Mouse (Mus musculus) granulocyte monocyte progenitor cell, adult 5-6 weeks (primary cell): Measurements from ENCODE around the gene Sub1. TPM values are rescaled to one million over a fixed set of nuclear protein-coding genes. Genes with fewer than 3 reads are reported as not detected.
A peak's percentile ranks its signal among the peaks of the same experiment; 100 is the strongest.

Experiments used
- ATAC-seq: replicated peaks from 2 replicates; pipeline ENCODE4 v1.8.0; 2016; ENCODE audit warnings: mild to moderate bottlenecking, moderate TSS enrichment, inconsistent platforms; ENCODE audit not compliant: poor library complexity, severe bottlenecking
- total RNA-seq, 2 experiments: library from RNA; stranded (forward) in 1 of 2; stranded (reverse) in 1 of 2; fragments of 200-712, 200-1000 nt in 1 of 2; fragments of >200 nt in 1 of 2; fragmentation: Nextera tagmentation in 1 of 2; gene quantifications; 2 replicates each; pipeline ENCODE4 v1.2.3; 2014 to 2017

Gene Sub1
- total RNA-seq, 2 experiments from 2014 or later: 554 to 769 TPM

GRCm38 (mm10) chr15:12014197-12014905 lies 17.6 kb upstream of the Sub1 start:
- ATAC-seq: peak; percentile 71

DNA sequence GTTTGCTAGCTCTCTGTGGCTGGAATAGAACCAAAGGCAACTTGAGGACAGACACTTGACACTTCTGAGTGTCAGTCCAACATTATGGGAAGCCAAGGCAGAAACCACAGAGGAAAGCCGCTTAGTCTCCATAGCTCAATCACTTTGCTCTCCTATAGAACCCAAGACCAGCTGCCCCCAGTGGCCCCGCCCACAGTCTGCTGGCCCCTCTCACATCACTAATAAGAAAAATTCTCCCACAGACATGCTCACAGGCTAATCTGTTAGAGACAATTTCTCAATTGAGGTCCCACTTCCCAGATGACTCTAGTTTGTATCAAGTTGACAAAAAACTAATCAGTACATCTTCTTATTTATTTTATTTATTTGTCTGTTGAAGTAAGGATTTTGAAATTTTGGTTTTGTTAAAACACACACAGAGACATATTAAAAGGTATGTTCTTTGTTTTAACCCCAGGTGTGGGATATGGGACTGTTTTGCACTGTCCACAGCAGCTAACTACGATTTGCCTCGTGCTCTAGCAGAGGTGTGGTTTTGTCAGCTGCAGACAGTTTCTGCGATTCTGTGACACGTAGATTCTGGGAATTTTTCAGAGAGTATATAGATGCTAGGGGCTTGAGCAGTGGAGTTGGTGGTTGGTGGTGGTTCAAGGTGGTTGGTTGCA lies 16.9 kb upstream of the Sub1 start:
- no peak for ATAC-seq

DNA sequence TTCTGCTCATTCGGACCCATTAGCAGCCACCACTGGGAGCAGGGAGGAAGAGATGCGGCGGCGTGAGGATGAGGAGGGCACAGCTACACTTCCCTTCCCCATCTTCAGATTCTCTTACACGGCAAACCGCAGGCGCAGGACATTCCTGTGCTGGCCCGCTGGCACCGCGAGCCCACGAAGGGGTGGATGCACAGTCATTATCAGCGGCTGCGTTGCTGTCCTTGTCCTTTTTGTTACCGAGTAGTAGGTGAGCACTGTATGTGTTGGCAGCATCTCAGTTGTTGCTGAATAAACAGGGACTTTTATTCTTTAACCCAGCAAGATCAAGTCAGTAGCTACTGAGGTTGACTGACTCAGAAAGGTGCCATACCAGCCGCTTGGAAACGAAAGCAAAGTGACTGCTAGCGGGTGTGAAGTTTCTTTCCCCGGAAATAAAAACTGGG lies 13.8 kb upstream of the Sub1 start:
- peak; percentile 29 for ATAC-seq

- peak; percentile 25 for ATAC-seq
These were observed 13.2 kb upstream of the Sub1 start for GRCm38 (mm10) chr15:12009712-12010601.

DNA sequence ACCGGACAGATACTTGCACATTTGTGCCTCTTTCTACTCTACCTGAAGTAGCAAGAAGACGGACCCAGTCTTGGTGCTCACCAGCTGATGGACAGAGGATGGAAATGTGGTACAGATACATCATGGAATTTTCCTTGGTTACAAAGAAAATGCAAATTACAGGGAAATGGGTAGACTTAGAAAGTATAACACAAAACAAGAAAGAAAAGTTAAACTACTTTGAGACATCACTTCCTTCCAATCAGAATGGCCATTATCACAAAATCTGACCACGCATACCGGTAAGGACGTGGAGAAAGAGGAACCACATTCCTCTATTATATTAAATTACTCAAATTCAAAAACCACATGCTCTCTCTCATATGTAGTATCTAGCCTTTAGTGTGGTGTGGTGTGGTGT lies 12.1 kb upstream of the Sub1 start:
- ATAC-seq: peak; percentile 20

- peak; percentile 73 for ATAC-seq
These were observed 11.4 kb upstream of the Sub1 start for GRCm38 (mm10) chr15:12007971-12008800.

- no peak for ATAC-seq
These were observed 10.6 kb upstream of the Sub1 start for GRCm38 (mm10) chr15:12007421-12007820.

DNA sequence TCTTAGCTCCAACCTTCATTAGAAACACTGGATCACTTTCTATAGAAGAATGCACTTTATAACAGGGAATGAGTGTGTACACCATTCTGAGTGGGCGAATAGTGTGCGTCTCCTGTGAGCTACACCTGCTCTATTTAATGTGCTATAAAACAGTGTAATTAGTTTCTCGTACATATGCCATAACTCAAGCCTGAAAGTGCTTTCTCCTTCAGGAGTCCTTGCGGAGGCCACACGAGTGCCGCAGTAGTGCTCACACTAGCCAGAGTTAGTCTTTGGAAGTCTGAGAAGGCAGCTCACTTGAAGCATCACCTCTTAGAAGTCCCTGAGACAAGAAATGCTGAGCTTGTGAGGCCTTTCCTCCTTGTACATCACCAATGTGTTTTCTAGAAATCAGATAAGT lies 9.4 kb upstream of the Sub1 start:
- ATAC-seq: no peak

GRCm38 (mm10) chr15:11995815-11996201 lies 975 bp downstream of the Sub1 start:
- ATAC-seq: peak; percentile 93

GRCm38 (mm10) chr15:11994921-11995814 lies 1.6 kb downstream of the Sub1 start:
- peak; percentile 54 for ATAC-seq

- ATAC-seq: no peak
These were observed 2.8 kb downstream of the Sub1 start for GRCm38 (mm10) chr15:11994006-11994405.

GRCm38 (mm10) chr15:11991552-11992113 lies 5.2 kb downstream of the Sub1 start:
- ATAC-seq: no peak

DNA sequence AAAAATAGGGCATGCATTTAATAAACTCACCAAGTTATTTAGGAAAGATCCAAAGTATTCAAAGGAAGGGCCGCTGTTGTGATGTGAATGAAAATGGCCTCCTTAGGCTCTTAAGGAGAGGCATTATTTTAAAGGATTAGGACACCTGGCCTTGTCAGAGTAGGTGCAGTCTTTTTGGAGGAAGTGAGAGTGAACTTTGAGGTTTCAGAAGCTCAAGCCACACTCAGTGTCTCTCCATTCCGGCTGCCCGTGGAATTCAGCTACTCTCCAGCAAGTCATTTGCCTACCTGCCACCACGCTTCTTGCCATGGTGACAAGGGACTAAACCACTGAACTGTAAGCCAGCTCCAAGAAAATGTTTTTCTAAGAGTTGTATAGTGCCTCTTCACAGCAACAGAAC lies 8.2 kb downstream of the Sub1 start:
- ATAC-seq: no peak; the same call in 1 of the 2 replicates

DNA sequence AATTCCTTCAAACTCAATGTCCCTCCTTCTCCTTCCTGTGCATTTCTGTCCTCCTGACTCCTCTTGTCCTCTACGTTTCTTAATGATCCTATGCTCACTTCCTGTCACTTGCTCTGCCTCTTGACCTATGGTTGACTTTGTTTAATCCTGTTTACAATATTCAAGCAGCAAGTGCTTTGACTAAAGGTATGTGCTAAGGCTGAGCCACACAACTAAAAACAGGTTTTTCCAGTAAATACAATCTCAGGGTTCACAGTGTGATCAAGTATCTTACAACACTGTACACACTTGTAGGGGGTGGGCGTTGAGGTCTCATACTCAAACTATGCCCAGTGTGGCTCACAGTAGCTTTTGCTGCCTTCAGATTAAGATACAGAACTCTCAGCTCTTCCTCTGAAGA lies 8.9 kb downstream of the Sub1 start:
- ATAC-seq: no peak

- ATAC-seq: 0 out of 2 replicates have a peak, but pooled peaks have one; percentile 2
These were observed 14.8 kb downstream of the Sub1 start for GRCm38 (mm10) chr15:11981985-11982384.

DNA sequence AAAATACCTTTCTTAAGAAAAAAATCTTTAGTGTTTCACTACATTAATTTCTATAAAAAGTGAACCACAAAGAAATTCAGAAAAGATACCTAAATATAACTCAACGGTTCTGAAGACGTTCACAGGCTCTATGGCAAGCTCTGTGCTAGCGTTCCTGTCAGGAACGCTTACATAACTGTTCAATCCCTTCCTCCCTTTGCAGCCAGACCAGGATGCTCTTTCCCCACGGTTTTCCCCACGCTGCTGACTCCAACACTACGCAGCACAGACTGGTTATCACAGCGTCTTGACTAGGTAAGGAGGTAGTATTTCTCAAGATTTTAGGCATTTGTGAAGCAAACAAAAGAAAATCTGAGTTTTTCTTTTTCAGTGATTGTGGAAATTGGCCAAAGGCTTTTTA lies 15.3 kb downstream of the Sub1 start:
- no peak for ATAC-seq

DNA sequence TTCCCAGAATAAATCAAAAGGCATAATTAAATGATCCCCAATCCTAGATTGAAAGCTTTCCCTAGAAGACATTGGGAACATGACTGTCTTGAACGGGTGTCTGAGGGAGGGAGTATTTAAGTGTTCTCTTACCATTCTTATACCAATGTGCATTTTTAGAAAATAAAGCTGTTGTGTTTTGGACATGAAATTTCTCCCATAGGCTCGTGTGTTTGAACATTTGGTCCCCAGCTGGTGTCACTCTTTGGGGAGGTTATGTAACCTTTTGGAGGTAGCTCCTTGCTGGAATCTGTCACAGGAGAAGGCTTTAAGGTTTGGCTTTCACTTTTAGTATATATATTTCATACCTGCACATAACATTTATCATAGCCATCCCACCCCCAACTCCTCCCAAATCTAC lies 18.6 kb downstream of the Sub1 start:
- ATAC-seq: no peak

DNA sequence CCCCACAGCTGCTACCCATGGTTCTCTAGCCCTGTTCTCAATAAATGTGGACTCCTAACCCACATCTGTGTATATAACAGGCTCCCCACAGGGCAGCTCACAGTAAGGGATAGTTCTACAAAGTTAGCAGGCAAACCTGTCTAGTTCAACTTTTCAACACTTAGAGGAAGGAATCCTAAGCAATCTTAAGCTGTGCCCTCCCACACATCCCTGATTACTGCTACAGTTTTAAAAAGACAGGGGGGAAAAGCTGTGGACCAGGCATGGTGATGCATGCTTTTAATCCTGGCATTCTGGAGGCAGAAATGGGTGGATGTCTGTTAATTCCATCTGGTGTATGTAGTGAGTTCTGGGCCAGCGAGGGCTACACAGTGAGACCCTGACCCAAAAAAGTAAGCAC lies 19.7 kb downstream of the Sub1 start:
- no peak for ATAC-seq

DNA sequence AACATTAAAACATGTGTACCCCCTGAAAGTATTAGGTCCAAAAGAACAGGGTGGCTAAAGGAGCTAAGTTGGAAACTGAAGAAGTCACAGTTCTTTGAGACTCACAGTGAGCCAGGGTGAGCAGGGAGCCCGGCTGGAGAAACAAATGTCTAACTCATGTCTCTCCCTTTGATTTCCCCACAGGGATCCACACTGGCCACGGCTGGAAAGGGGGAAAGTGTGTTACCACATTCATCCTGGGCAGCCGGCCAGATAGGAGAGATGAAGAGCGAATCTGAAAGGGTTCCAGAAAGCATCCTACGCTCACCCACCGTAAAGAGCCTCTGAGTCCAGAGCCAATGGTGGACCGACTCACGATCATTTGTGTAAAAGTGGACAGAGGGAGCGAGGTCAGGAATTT lies 20.9 kb downstream of the Sub1 start:
- ATAC-seq: no peak
